Mouse (Mus musculus) heart, embryonic 13.5 days (tissue): Measurements from ENCODE around the gene Pard6a. TPM values are rescaled to one million over a fixed set of nuclear protein-coding genes. Genes with fewer than 3 reads are reported as not detected.

ENCODE experiments used
- polyA plus RNA-seq: library from polyadenylated mRNA; unstranded; fragments of >200 nt; fragmentation: Nextera tagmentation; extraction: Ambion mirVana; gene quantifications from 2 replicates; pipeline ENCODE4 v1.2.1, GENCODE M21; 2015

The Pard6a gene
- polyA plus RNA-seq, 1 experiment from 2014 or later, result 11.6 TPM

Other genes starting within 250 kb of the Pard6a start
- gene Tppp3, start 229.6 kb upstream of the Pard6a start, polyA plus RNA-seq, result 12.3 TPM in 2 replicates
- gene Zdhhc1, start 204.2 kb upstream of the Pard6a start, polyA plus RNA-seq, result 21.8 and 22.3 TPM in 2 replicates
- 1.2 and 1.5 TPM in 2 replicates for gene Hsd11b2, start 182.4 kb upstream of the Pard6a start, polyA plus RNA-seq
- gene Atp6v0d1, start 135.1 kb upstream of the Pard6a start, polyA plus RNA-seq, result 58.1 and 60.9 TPM in 2 replicates
- 32.1 and 32.5 TPM in 2 replicates for gene Ripor1, start 95.9 kb upstream of the Pard6a start, polyA plus RNA-seq
- gene Ctcf, start 64.6 kb upstream of the Pard6a start, polyA plus RNA-seq, result 67.1 and 76.2 TPM in 2 replicates
- 0.23 TPM in 1 of 2 replicates, not detected in the other for gene Agrp, start 63.8 kb upstream of the Pard6a start, polyA plus RNA-seq
- gene Carmil2, start 14.9 kb upstream of the Pard6a start, polyA plus RNA-seq, result 0.27 TPM in 2 replicates
- 41.6 and 44.0 TPM in 2 replicates for gene Acd, start within 50 bp of the Pard6a start, polyA plus RNA-seq
- not detected in 2 replicates for gene 4933405L10Rik, start 6.5 kb downstream of the Pard6a start, polyA plus RNA-seq
- gene Enkd1, start 7.1 kb downstream of the Pard6a start, polyA plus RNA-seq, result 12.5 and 13.3 TPM in 2 replicates
- 9.6 and 12.1 TPM in 2 replicates for gene Gfod2, start 57.5 kb downstream of the Pard6a start, polyA plus RNA-seq
- gene Ranbp10, start 126.2 kb downstream of the Pard6a start, polyA plus RNA-seq, result 9.2 and 9.8 TPM in 2 replicates
- gene Tsnaxip1, start 126.6 kb downstream of the Pard6a start, polyA plus RNA-seq, result 0.19 TPM in 1 of 2 replicates, not detected in the other
- 37.1 and 40.5 TPM in 2 replicates for gene Cenpt, start 152.1 kb downstream of the Pard6a start, polyA plus RNA-seq
- gene Thap11, start 154.0 kb downstream of the Pard6a start, polyA plus RNA-seq, result 44.8 and 47.1 TPM in 2 replicates
- gene Nutf2, start 159.4 kb downstream of the Pard6a start, polyA plus RNA-seq, result 177 and 212 TPM in 2 replicates
- 28.9 and 30.6 TPM in 2 replicates for gene Edc4, start 179.7 kb downstream of the Pard6a start, polyA plus RNA-seq
- gene Nrn1l, start 192.4 kb downstream of the Pard6a start, polyA plus RNA-seq, result 0.52 and 0.88 TPM in 2 replicates
- 23.6 and 24.6 TPM in 2 replicates for gene Pskh1, start 199.3 kb downstream of the Pard6a start, polyA plus RNA-seq
- gene Ctrl, start 232.7 kb downstream of the Pard6a start, polyA plus RNA-seq, result 0.74 and 1.1 TPM in 2 replicates
- gene Psmb10, start 237.3 kb downstream of the Pard6a start, polyA plus RNA-seq, result 51.9 and 61.3 TPM in 2 replicates
- gene Lcat, start 242.2 kb downstream of the Pard6a start, polyA plus RNA-seq, result 1.5 and 3.0 TPM in 2 replicates